In the genomic region with DNA sequence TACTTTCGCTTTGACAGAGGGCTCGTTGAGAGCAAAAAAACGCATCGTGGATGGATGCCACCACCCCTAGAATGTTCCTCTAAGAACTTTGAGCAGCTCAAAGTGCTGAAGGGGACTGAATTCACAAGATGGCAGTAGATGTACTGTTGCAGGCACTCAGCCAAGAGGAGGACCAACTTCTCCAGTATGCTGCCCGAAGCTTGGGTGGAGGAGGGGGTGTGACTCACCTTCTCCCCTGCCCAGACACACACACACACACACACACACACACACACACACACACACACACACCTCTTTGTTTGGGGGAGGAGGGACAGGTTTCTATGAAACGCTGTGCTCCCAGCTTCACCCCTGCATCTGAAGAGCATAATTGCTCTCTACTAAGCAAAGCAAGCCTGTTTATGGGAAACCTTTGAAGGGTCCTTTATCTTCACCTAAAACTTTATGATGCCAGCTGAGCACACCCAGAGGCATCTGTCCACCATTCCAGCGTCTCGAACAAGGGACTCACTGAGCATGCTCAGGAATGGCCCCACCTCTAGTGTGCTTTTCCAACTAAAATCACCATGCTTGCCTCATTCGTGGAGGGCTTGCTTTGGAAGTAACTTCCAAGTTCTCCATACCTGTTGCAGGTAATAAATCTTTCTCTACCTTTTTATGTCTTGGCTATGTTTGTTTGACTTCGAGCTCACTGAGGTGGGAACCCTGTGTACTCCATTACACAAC, we compare ENCODE assay signal across 1 mouse cellular context.
A peak's percentile ranks its signal among the peaks of the same experiment; 100 is the strongest.
TF ChIP-seq lines count a peak whose summit lies in the region.

No protein-coding gene starts in this region.

TF ChIP-seq in CH12.LX, 34 proteins besides CTCF, POLR2A, EP300 and RAD21 (continued from another document):
- TF ChIP-seq KAT2A (IDR thresholded peaks at IDR 0.05; ENCODE audit: insufficient replicate concordance, low read length) (no peak), POLR2AphosphoS2 (IDR thresholded peaks at IDR 0.05; ENCODE audit: low read depth, low read length) (no peak), MXI1 (IDR thresholded peaks at IDR 0.05; ENCODE audit: low read depth, low read length) (no peak), BHLHE40 (IDR thresholded peaks at IDR 0.05; ENCODE audit: low read depth, low read length) (0 out of 2 replicates have a peak, but pooled peaks have one; percentile 20), ELF1 (IDR thresholded peaks at IDR 0.05; ENCODE audit: low read depth, low read length) (no peak), CHD2 (IDR thresholded peaks at IDR 0.05; ENCODE audit: low read length) (peak; percentile 59; the same call in 1 of the 2 replicates), TBP (conservative IDR thresholded peaks at IDR 0.05; ENCODE audit: low read depth, low read length) (no peak), ZNF384 (IDR thresholded peaks at IDR 0.05; ENCODE audit: low read depth, low read length) (0 out of 2 replicates have a peak, but pooled peaks have one; percentile 47), MAX (IDR thresholded peaks at IDR 0.05; ENCODE audit: low read length) (no peak)
